Mouse (Mus musculus) megakaryocyte, embryonic 14.5 days (primary cell): Measurements from ENCODE around the gene Lmna.

ENCODE experiments used
- FLI1 ChIP-seq: IDR thresholded peaks from 2 replicates; pipeline ENCODE4 v1.6.1; 2012; ENCODE audit warnings: low read length, inconsistent platforms, mixed read lengths
- GATA1 ChIP-seq: IDR thresholded peaks from 3 replicates; pipeline ENCODE4 v1.6.1; 2012; ENCODE audit warnings: mixed read lengths, low read length, inconsistent platforms, borderline replicate concordance

GRCm38 (mm10) chr3:88515095-88515386, 5.3 kb upstream of the Lmna start:
- TF ChIP-seq GATA1 (no peak), FLI1 (no peak)
